Mouse (Mus musculus) midbrain, postnatal 0 days (tissue): ENCODE measurements around the gene Becn1. TPM values are rescaled to one million over a fixed set of nuclear protein-coding genes. Genes with fewer than 3 reads are reported as not detected.
A peak's percentile ranks its signal among the peaks of the same experiment; 100 is the strongest.

Source experiments
- ATAC-seq: fragments of 200-750 bp; cut with Nextera tagmentation; 2 replicates; pipeline ENCODE4 v1.8.0; 2017; ENCODE audit warnings: moderate number of reproducible peaks, mild to moderate bottlenecking, moderate TSS enrichment, moderate library complexity; ENCODE audit not compliant: low FRiP score
- DNase-seq: peaks from one replicate; pipeline ENCODE4 v3.0.0-alpha.2; 2015; ENCODE audit warnings: low spot score
- H3K27ac ChIP-seq: fragments of 300-500 bp; sonication (generic); 2 replicates; pipeline ENCODE4 v1.5.1; 2014; ENCODE audit warnings: low read depth, mild to moderate bottlenecking, low read length, mixed read lengths
- H3K27me3 ChIP-seq: fragments of 300-500 bp; sonication (generic); 2 replicates; pipeline ENCODE4 v1.6.1; 2014; ENCODE audit warnings: low read length, control low read depth, mixed read lengths; ENCODE audit not compliant: insufficient read depth
- H3K36me3 ChIP-seq: fragments of 300-500 bp; sonication (generic); 2 replicates; pipeline ENCODE4 v1.6.1; 2014; ENCODE audit warnings: low read length, control low read depth, mixed read lengths; ENCODE audit not compliant: insufficient read depth
- H3K4me1 ChIP-seq: fragments of 300-500 bp; sonication (generic); 2 replicates; pipeline ENCODE4 v1.6.1; 2014; ENCODE audit warnings: mild to moderate bottlenecking, control low read depth, antibody characterized with exemption, low read length, mixed read lengths; ENCODE audit not compliant: insufficient read depth
- H3K4me2 ChIP-seq: fragments of 300-500 bp; sonication (generic); 2 replicates; pipeline ENCODE4 v1.6.1; 2014; ENCODE audit warnings: low read depth, mild to moderate bottlenecking, low read length, mixed read lengths; ENCODE audit not compliant: poor library complexity, severe bottlenecking
- H3K4me3 ChIP-seq: fragments of 300-500 bp; sonication (generic); 2 replicates; pipeline ENCODE4 v1.5.1; 2014; ENCODE audit warnings: low read depth, mild to moderate bottlenecking, low read length, moderate library complexity
- H3K9ac ChIP-seq: fragments of 300-500 bp; sonication (generic); replicated peaks from 2 replicates; pipeline ENCODE4 v1.6.1; 2014; ENCODE audit warnings: mild to moderate bottlenecking, low read length, moderate library complexity, mixed read lengths; ENCODE audit not compliant: poor library complexity, severe bottlenecking
- H3K9me3 ChIP-seq: fragments of 300-500 bp; sonication (generic); 2 replicates; pipeline ENCODE4 v1.6.1; 2016; ENCODE audit warnings: low read length, control low read depth
- CTCF ChIP-seq: IDR thresholded peaks from 2 replicates; pipeline ENCODE4 v1.5.1; 2016; ENCODE audit warnings: antibody characterized with exemption, mild to moderate bottlenecking
- WGBS: fragments of 180-500 bp; shearing (Covaris S2); extraction: QIAGEN DNeasy Blood & Tissue Kit; methylation state at CpG from one replicate; pipeline ENCODE4 v1.1.7; 2014; 5-methylcytosine and 5-hydroxymethylcytosine counted together
- polyA plus RNA-seq: library from polyadenylated mRNA; unstranded; fragments of >200 nt; fragmentation: Nextera tagmentation; extraction: Ambion mirVana; gene quantifications from 2 replicates; pipeline ENCODE4 v1.2.1, GENCODE M21; 2015
- total RNA-seq: library from RNA; depleted of rRNA; stranded (reverse); fragments of >200 nt; gene quantifications from 2 replicates; pipeline ENCODE4 v1.2.3, GENCODE M21; 2014

The Becn1 gene
- total and polyA plus RNA-seq, 2 experiments from 2014 or later = 145 to 209 TPM

- WGBS = 11% methylated on average over 4 of the region's 4 CpGs
- Histone ChIP-seq H3K4me1 (no peaks in the 10 kb centered on the region), H3K9ac (no peak overlapping the region), H3K4me3 (no peak overlapping the region), H3K9me3 (no peaks in the 10 kb centered on the region), H3K27ac (no peak overlapping the region), H3K4me2 (no peak overlapping the region), H3K36me3 (peaks cover 58% of the 10 kb centered on the region), H3K27me3 (no peaks in the 10 kb centered on the region)
- ATAC-seq (0 out of 2 replicates have a peak, but pooled peaks have one; percentile 31), DNase-seq (peak; percentile 80)
- TF ChIP-seq CTCF = peak; percentile 95
Measured at GRCm38 (mm10) chr11:101323609-101324008, 21.5 kb upstream of the Becn1 start.

DNA sequence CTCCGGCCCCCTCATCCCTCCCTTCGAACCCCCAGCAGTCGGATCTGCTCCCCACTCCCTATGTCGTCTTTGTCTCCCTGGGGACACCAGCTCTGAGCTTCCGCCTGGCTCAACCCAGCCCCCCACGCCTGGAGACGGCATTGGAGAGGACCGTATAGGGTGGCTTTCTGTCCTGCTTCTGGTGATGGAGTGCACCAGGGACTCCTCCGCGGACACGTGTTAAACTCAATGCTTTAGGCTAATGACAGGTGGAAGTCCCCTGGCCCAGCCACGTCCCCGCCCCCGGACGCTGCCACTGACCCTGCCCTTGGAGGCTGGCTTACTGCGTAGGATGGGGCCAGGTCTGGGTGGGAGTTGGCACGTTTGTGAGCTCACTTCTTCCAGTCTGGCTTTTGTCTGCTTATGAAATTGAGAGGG lies 14.4 kb upstream of the Becn1 start:
- peak overlapping the region; percentile 95 for H3K4me2 ChIP-seq
- peak; percentile 80; the same call in 1 of the 2 replicates for ATAC-seq
- peaks cover 7% of the 10 kb centered on the region for H3K4me1 ChIP-seq
- H3K27ac ChIP-seq = peak overlapping the region; percentile 78
- peaks cover 27% of the 10 kb centered on the region for H3K36me3 ChIP-seq
- H3K9me3 ChIP-seq = no peaks in the 10 kb centered on the region
- peak overlapping the region; percentile 98 for H3K4me3 ChIP-seq
- H3K9ac ChIP-seq = peak overlapping the region; percentile 91
- H3K27me3 ChIP-seq = no peaks in the 10 kb centered on the region
- TF ChIP-seq CTCF = no peak
- 1% methylated on average over 17 of the region's 17 CpGs for WGBS
- DNase-seq = no peak

DNA sequence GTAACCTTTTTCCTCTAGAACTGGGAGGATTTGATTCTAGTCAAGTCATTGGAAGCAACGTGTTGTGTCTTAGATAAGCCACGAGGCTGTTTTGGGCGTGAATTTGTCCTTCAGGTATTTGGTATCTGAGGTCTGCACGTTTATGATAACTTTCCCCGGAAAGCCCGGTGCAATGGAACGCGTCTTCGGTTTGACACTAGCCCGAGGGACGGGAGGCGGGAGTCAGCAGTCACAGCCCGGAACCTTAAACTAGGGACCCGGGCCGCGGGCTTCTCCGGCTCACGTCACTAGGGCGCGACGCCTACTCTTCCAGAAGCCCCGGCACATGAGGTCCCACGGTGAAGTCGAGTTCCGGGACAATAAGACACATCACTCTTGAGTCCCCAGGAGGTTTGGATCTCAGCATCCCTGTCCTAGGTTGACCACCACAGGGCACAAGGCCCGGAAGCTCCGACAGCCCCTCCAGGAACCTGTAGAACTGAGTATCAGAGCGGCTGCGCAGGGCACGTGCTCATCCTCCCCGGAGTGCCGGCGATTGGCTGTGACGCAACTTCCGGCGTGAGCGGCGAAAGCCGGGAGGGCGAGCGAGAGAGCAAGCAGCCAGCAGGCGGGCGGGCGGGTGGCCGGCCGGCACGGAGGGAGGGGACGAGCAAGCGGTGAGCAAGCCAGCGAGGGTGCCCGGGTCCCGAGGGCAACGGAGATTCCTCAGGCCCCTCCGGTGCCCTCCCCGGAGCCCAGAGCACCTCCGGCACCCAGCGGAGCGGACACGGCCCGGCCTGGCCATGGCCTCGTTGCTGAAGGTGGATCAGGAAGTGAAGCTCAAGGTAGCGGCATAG lies 13.8 kb upstream of the Becn1 start, which contains the start of gene Psme3:
Psme3 (plus strand) TSS at position 549 of the 836 bp plus-strand sequence.
- Histone ChIP-seq H3K9ac (peak within 1 kb of the TSS; percentile 91), H3K27ac (peak within 1 kb of the TSS; percentile 78), H3K9me3 (no peaks in the 10 kb centered on the region), H3K36me3 (peaks cover 21% of the 10 kb centered on the region), H3K4me3 (peak within 1 kb of the TSS; percentile 98), H3K4me2 (peak within 1 kb of the TSS; percentile 95), H3K27me3 (no peaks in the 10 kb centered on the region), H3K4me1 (peaks cover 7% of the 10 kb centered on the region)
- TF ChIP-seq CTCF = no peak
- DNase-seq (peak; percentile 93), ATAC-seq (peak; percentile 91)
- under 1% methylated on average over 56 of the region's 62 CpGs for WGBS

GRCm38 (mm10) chr11:101315082-101315650 lies 13.1 kb upstream of the Becn1 start:
- Histone ChIP-seq H3K9me3 (no peaks in the 10 kb centered on the region), H3K9ac (0 out of 2 replicates have a peak overlapping the region, but pooled peaks have one; percentile 91), H3K27ac (peak overlapping the region; percentile 78; the same call in 1 of the 2 replicates), H3K4me2 (peak overlapping the region; percentile 95), H3K4me3 (peak overlapping the region; percentile 98), H3K4me1 (peaks cover 7% of the 10 kb centered on the region), H3K36me3 (peaks cover 14% of the 10 kb centered on the region), H3K27me3 (no peaks in the 10 kb centered on the region)
- no peak for TF ChIP-seq CTCF
- no peak for ATAC-seq
- no peak for DNase-seq
- 80% methylated on average over 8 of the region's 8 CpGs for WGBS

- Histone ChIP-seq H3K27ac (no peak overlapping the region), H3K9ac (no peak overlapping the region), H3K4me2 (no peak overlapping the region), H3K27me3 (no peaks in the 10 kb centered on the region), H3K36me3 (peaks cover 9% of the 10 kb centered on the region), H3K4me3 (no peak overlapping the region), H3K4me1 (peaks cover 7% of the 10 kb centered on the region), H3K9me3 (no peaks in the 10 kb centered on the region)
- ATAC-seq (no peak), DNase-seq (no peak)
- WGBS = 100% methylated on average over 1 of the region's 1 CpGs
- peak; percentile 37 for TF ChIP-seq CTCF
Measured at GRCm38 (mm10) chr11:101314567-101314966, 12.5 kb upstream of the Becn1 start.

- peaks cover 6% of the 10 kb centered on the region for H3K4me1 ChIP-seq
- WGBS = 70% methylated on average over 3 of the region's 3 CpGs
Measured at GRCm38 (mm10) chr11:101312150-101312549, 10.1 kb upstream of the Becn1 start.

More at GRCm38 (mm10) chr11:101312150-101312549, 10.1 kb upstream of the Becn1 start:
- TF ChIP-seq CTCF = no peak
- Histone ChIP-seq H3K4me3 (no peak overlapping the region), H3K9me3 (no peaks in the 10 kb centered on the region), H3K36me3 (no peaks in the 10 kb centered on the region), H3K4me2 (no peak overlapping the region), H3K9ac (no peak overlapping the region), H3K27me3 (no peaks in the 10 kb centered on the region), H3K27ac (no peak overlapping the region)
- DNase-seq (no peak), ATAC-seq (no peak)
